Mouse (Mus musculus) thymus, adult 2 months (tissue): ENCODE measurements around the gene Pot1a.

Experiments used
- CTCF ChIP-seq: fragments of 200-500 bp; IDR thresholded peaks from 2 replicates; pipeline ENCODE4 v1.5.1; 2012; ENCODE audit warnings: mild to moderate bottlenecking, control low read depth, low read length, moderate library complexity, borderline replicate concordance; ENCODE audit not compliant: control insufficient read depth, poor library complexity, insufficient read depth; ENCODE audit errors: extremely low read depth
- POLR2A ChIP-seq: fragments of 200-500 bp; IDR thresholded peaks from 2 replicates; pipeline ENCODE4 v1.6.1; 2012; ENCODE audit warnings: mild to moderate bottlenecking, low read length, control low read depth, moderate library complexity; ENCODE audit not compliant: control insufficient read depth, poor library complexity, insufficient read depth; ENCODE audit errors: extremely low read depth

DNA sequence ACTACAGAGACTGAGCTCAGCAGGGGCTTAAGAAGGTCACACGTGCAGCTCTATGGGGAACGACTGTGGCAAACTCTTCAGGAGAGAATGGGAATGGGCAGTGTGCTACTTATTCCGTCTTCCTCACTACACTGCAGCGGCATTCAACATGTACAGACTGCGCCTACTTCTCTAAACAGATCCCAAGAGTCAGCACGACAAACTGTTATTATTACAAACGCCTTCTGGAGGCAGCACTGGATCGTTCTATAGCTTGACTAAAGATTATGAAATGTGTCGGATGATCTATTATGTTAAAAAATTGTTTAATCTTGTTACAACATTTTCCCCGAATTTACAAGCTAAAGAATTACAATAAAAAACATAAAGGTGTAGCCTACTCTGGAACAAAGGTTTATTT, 42.8 kb downstream of the Pot1a start:
- TF ChIP-seq CTCF (no peak), POLR2A (no peak)
